Mouse (Mus musculus): ENCODE data around the gene Gm7247.
"Not testable (repeated sequence)": the region's sequence is repeated elsewhere in the genome, so short reads cannot be mapped to it uniquely, and the experiment has no call there.

- not testable (repeated sequence) for TF ChIP-seq EP300 (IDR thresholded peaks at IDR 0.05; ENCODE audit: insufficient read depth, low read depth, low read length); CTCF (IDR thresholded peaks at IDR 0.05; ENCODE audit: low read depth, low read length)
Measured at GRCm38 (mm10) chr14:51481332-51482015, 119.9 kb downstream of the Gm7247 start.

Data from ES-Bruce4 (cell line).